ENCODE assay signal across 18 mouse cellular contexts in genomic region chr17:14744010-14744409, GRCm38 (mm10).
"Had no signal": no experiment of that assay in that cellular context is flagged by ENCODE, and none has a peak within 500 bp of the region (broad histone marks: within the 10 kb centered on the region; RNA-seq: fewer than 3 reads in every experiment).

No protein-coding gene starts in this region.

- H3K9ac ChIP-seq: midbrain, embryonic 12.5 days; neural tube, embryonic 13.5 days; neural tube, embryonic 15.5 days had no signal

- H3K4me3 ChIP-seq: midbrain, embryonic 10.5 days; midbrain, embryonic 12.5 days; myocyte; neural tube, embryonic 13.5 days; neural tube, embryonic 15.5 days had no signal

- ATAC-seq: midbrain, embryonic 16.5 days had no signal

- H3K9me3 ChIP-seq: midbrain, embryonic 10.5 days; midbrain, embryonic 12.5 days; neural tube, embryonic 13.5 days; neural tube, embryonic 15.5 days had no signal

- H3K27me3 ChIP-seq: midbrain, embryonic 12.5 days; neural tube, embryonic 13.5 days; neural tube, embryonic 15.5 days had no signal

- H3K36me3 ChIP-seq: midbrain, embryonic 10.5 days; midbrain, embryonic 12.5 days; neural tube, embryonic 13.5 days; neural tube, embryonic 15.5 days had no signal

- DNase-seq: lung, adult 18-20 months; lung, postnatal 10 days; lung, postnatal 4 days; midbrain, embryonic 14.5 days; retina, postnatal 1 day; right cerebral cortex, adult 18-20 months; right cerebral cortex, postnatal 25 days; right cerebral cortex, postnatal 4 days; spleen, adult 18-20 months; thymus, adult 2 months; thymus, postnatal 25 days; thymus, postnatal 4 days had no signal

- H3K4me2 ChIP-seq: midbrain, embryonic 12.5 days; neural tube, embryonic 13.5 days; neural tube, embryonic 15.5 days had no signal

- H3K27ac ChIP-seq: midbrain, embryonic 10.5 days; midbrain, embryonic 12.5 days; neural tube, embryonic 13.5 days; neural tube, embryonic 15.5 days had no signal

- H3K4me1 ChIP-seq: midbrain, embryonic 10.5 days; midbrain, embryonic 12.5 days; neural tube, embryonic 13.5 days; neural tube, embryonic 15.5 days had no signal
